Mouse (Mus musculus) liver, embryonic 14.5 days (tissue): Measurements from ENCODE around the gene Cgnl1.

ENCODE experiments used
- CTCF ChIP-seq: IDR thresholded peaks from 2 replicates; pipeline ENCODE4 v1.5.1; 2016; ENCODE audit warnings: antibody characterized with exemption, low read depth, control low read depth
- EP300 ChIP-seq: IDR thresholded peaks from 2 replicates; pipeline ENCODE4 v1.6.1; 2016; ENCODE audit warnings: antibody characterized with exemption, low read depth

- TF ChIP-seq CTCF (no peak), EP300 (no peak)
Measured at GRCm38 (mm10) chr9:71638198-71638597, 133.2 kb downstream of the Cgnl1 start.
